In genomic region chr3:121636748-121637147, GRCm38 (mm10) we compare ENCODE assay signal across 12 mouse cellular contexts. TPM values are rescaled to one million over a fixed set of nuclear protein-coding genes. Genes with fewer than 3 reads are reported as not detected.
A peak's percentile ranks its signal among the peaks of the same experiment; 100 is the strongest.
DNase-seq lines count a peak whose midpoint lies in the region; ATAC-seq lines count a peak whose summit lies in the region.
"Had no signal": no experiment of that assay in that cellular context is flagged by ENCODE, and none has a peak within 500 bp of the region (broad histone marks: within the 10 kb centered on the region; RNA-seq: fewer than 3 reads in every experiment).

No protein-coding gene starts in this region.

- H3K36me3 ChIP-seq in hindbrain, embryonic 15.5 days, result no peaks in the 10 kb centered on the region
- no peaks in the 10 kb centered on the region for H3K36me3 ChIP-seq in hindbrain, embryonic 10.5 days
- H3K36me3 ChIP-seq in lung, embryonic 15.5 days, result no peaks in the 10 kb centered on the region
- no peaks in the 10 kb centered on the region for H3K36me3 ChIP-seq in embryonic facial prominence, embryonic 15.5 days
- H3K36me3 ChIP-seq in stomach, embryonic 14.5 days (ENCODE audit: control insufficient read depth, insufficient read depth, low read length), result no peaks in the 10 kb centered on the region

- no peaks in the 10 kb centered on the region for H3K4me1 ChIP-seq in hindbrain, embryonic 15.5 days (replicated peaks)
- H3K4me1 ChIP-seq in hindbrain, embryonic 10.5 days (replicated peaks), result 0 out of 2 replicates have a peak, but pooled peaks cover 16% of the 10 kb centered on the region
- peaks cover 25% of the 10 kb centered on the region for H3K4me1 ChIP-seq in lung, embryonic 15.5 days
- peaks cover 5% of the 10 kb centered on the region; the same call in 1 of the 2 replicates for H3K4me1 ChIP-seq in embryonic facial prominence, embryonic 15.5 days
- H3K4me1 ChIP-seq in stomach, embryonic 14.5 days (ENCODE audit: control insufficient read depth, insufficient read depth, low read length), result 0 out of 2 replicates have a peak, but pooled peaks cover 6% of the 10 kb centered on the region
- H3K4me1 ChIP-seq: megakaryocyte, embryonic 14.5 days had no signal

- 72% methylated on average over 7 of the region's 7 CpGs for WGBS in hindbrain, embryonic 15.5 days
- WGBS in hindbrain, embryonic 10.5 days, result 90% methylated on average over 7 of the region's 7 CpGs
- WGBS in lung, embryonic 15.5 days, result 57% methylated on average over 7 of the region's 7 CpGs
- WGBS in embryonic facial prominence, embryonic 15.5 days, result 62% methylated on average over 7 of the region's 7 CpGs
- 67% methylated on average over 7 of the region's 7 CpGs for WGBS in stomach, embryonic 14.5 days

- H3K9ac ChIP-seq in hindbrain, embryonic 15.5 days, result no peak overlapping the region
- H3K9ac ChIP-seq in lung, embryonic 15.5 days, result no peak overlapping the region
- H3K9ac ChIP-seq in embryonic facial prominence, embryonic 15.5 days, result no peak overlapping the region
- H3K9ac ChIP-seq in stomach, embryonic 14.5 days (replicated peaks; ENCODE audit: low read depth, low read length), result no peak overlapping the region

- no peak for ATAC-seq in hindbrain, embryonic 15.5 days (ENCODE audit: low FRiP score, low read depth)
- no peak; the same call in none of the 2 replicates for ATAC-seq in lung, embryonic 15.5 days (ENCODE audit: borderline replicate concordance, extremely low read depth, low FRiP score, low TSS enrichment)
- ATAC-seq in embryonic facial prominence, embryonic 15.5 days (ENCODE audit: insufficient number of reproducible peaks, low FRiP score, low TSS enrichment, low read depth), result no peak
- ATAC-seq in stomach, embryonic 14.5 days (ENCODE audit: insufficient number of reproducible peaks, insufficient read depth, low FRiP score, low read depth), result 0 out of 2 replicates have a peak, but pooled peaks have one; percentile 37

- no peak overlapping the region for H3K4me2 ChIP-seq in hindbrain, embryonic 15.5 days
- H3K4me2 ChIP-seq in lung, embryonic 15.5 days, result no peak overlapping the region
- no peak overlapping the region for H3K4me2 ChIP-seq in embryonic facial prominence, embryonic 15.5 days (replicated peaks)
- H3K4me2 ChIP-seq in stomach, embryonic 14.5 days (replicated peaks; ENCODE audit: low read depth, low read length), result no peak overlapping the region

- H3K27ac ChIP-seq in hindbrain, embryonic 15.5 days (replicated peaks), result peak overlapping the region; percentile 34; the same call in 1 of the 2 replicates
- H3K27ac ChIP-seq in hindbrain, embryonic 10.5 days, result no peak overlapping the region
- H3K27ac ChIP-seq in lung, embryonic 15.5 days, result peak overlapping the region; percentile 57
- 0 out of 2 replicates have a peak overlapping the region, but pooled peaks have one; percentile 28 for H3K27ac ChIP-seq in embryonic facial prominence, embryonic 15.5 days (replicated peaks)
- no peak overlapping the region for H3K27ac ChIP-seq in stomach, embryonic 14.5 days (ENCODE audit: low read length)

- H3K4me3 ChIP-seq in hindbrain, embryonic 15.5 days, result no peak overlapping the region
- H3K4me3 ChIP-seq in hindbrain, embryonic 10.5 days, result no peak overlapping the region
- H3K4me3 ChIP-seq in lung, embryonic 15.5 days, result no peak overlapping the region
- no peak overlapping the region for H3K4me3 ChIP-seq in embryonic facial prominence, embryonic 15.5 days (replicated peaks)
- no peak overlapping the region for H3K4me3 ChIP-seq in stomach, embryonic 14.5 days (ENCODE audit: low read depth, low read length)
- H3K4me3 ChIP-seq: megakaryocyte, embryonic 14.5 days had no signal

- no peaks in the 10 kb centered on the region for H3K27me3 ChIP-seq in hindbrain, embryonic 15.5 days
- H3K27me3 ChIP-seq in hindbrain, embryonic 10.5 days (ENCODE audit: insufficient read depth, poor library complexity, severe bottlenecking), result no peaks in the 10 kb centered on the region; the same call in 1 of the 2 replicates
- H3K27me3 ChIP-seq in lung, embryonic 15.5 days, result no peaks in the 10 kb centered on the region
- H3K27me3 ChIP-seq in embryonic facial prominence, embryonic 15.5 days, result no peaks in the 10 kb centered on the region
- H3K27me3 ChIP-seq in stomach, embryonic 14.5 days (ENCODE audit: control insufficient read depth, insufficient read depth, low read length), result no peaks in the 10 kb centered on the region
- H3K27me3 ChIP-seq: CH12.LX had no signal

- DNase-seq in hindbrain, embryonic 10.5 days (ENCODE audit: low spot score), result no peak
- no peak for DNase-seq in lung, adult 18-20 months
- DNase-seq in thymus, postnatal 10 days (ENCODE audit: low spot score in 2 of 2), result no peak
- DNase-seq: thymus, postnatal 36 days had no signal

- no peaks in the 10 kb centered on the region for H3K9me3 ChIP-seq in hindbrain, embryonic 15.5 days
- no peaks in the 10 kb centered on the region for H3K9me3 ChIP-seq in hindbrain, embryonic 10.5 days
- no peaks in the 10 kb centered on the region for H3K9me3 ChIP-seq in lung, embryonic 15.5 days
- H3K9me3 ChIP-seq in embryonic facial prominence, embryonic 15.5 days (replicated peaks), result no peaks in the 10 kb centered on the region
- H3K9me3 ChIP-seq in stomach, embryonic 14.5 days (ENCODE audit: control insufficient read depth, low read depth, low read length), result no peaks in the 10 kb centered on the region

RNA-seq across cellular contexts. Expression of gene 4930432M17Rik, which starts 33.8 kb away (rescaled TPM):
- polyA plus RNA-seq in hindbrain, embryonic 15.5 days (2015; fragmentation: Nextera tagmentation; extraction: Ambion mirVana), result not detected in 2 replicates
- polyA plus RNA-seq in hindbrain, embryonic 10.5 days (2016; fragmentation: Nextera tagmentation; extraction: Ambion mirVana), result not detected in 2 replicates
- polyA plus RNA-seq in lung, embryonic 15.5 days (2015; fragmentation: Nextera tagmentation; extraction: Ambion mirVana), result not detected in 2 replicates
- not detected in 2 replicates for polyA plus RNA-seq in embryonic facial prominence, embryonic 15.5 days (2015; fragmentation: Nextera tagmentation; extraction: Ambion mirVana)
- not detected in 2 replicates for polyA plus RNA-seq in stomach, embryonic 14.5 days (2014; fragmentation: Nextera tagmentation; extraction: Ambion mirVana)
- polyA plus RNA-seq: frontal cortex, adult 2 months; limb, embryonic 14.5 days had no signal

Comparison
In these comparisons a context has a peak if more than half of its experiments do, and no peak if none do; other contexts are left out.
1. H3K27ac ChIP-seq: peak in hindbrain, embryonic 15.5 days (single experiment), lung, embryonic 15.5 days (single experiment) and embryonic facial prominence, embryonic 15.5 days (single experiment); none in hindbrain, embryonic 10.5 days (single experiment) and stomach, embryonic 14.5 days (single experiment).